In genomic region chr8:46489196-46489595, GRCm38 (mm10) we compare ENCODE assay signal across 18 mouse cellular contexts.
"Had no signal": no experiment of that assay in that cellular context is flagged by ENCODE, and none has a peak within 500 bp of the region (broad histone marks: within the 10 kb centered on the region; RNA-seq: fewer than 3 reads in every experiment).

No protein-coding gene starts in this region.

- H3K27ac ChIP-seq: limb, embryonic 10.5 days; liver, embryonic 15.5 days; lung, embryonic 15.5 days; macrophage; midbrain, embryonic 15.5 days; neural tube, embryonic 12.5 days had no signal

- H3K36me3 ChIP-seq: limb, embryonic 10.5 days; lung, embryonic 15.5 days; midbrain, embryonic 15.5 days; neural tube, embryonic 12.5 days had no signal

- H3K4me3 ChIP-seq: limb, embryonic 10.5 days; liver, embryonic 15.5 days; lung, embryonic 15.5 days; megakaryocyte, embryonic 14.5 days; midbrain, embryonic 15.5 days; neural tube, embryonic 12.5 days had no signal

- DNase-seq: kidney, adult 11 months; kidney, adult 9 months; kidney, postnatal 10 days; kidney, postnatal 4 days; lung, postnatal 14 days; retina, postnatal 1 day; right cerebral cortex, postnatal 4 days; spleen, adult 18-20 months; thymus, adult 18-20 months; thymus, postnatal 14 days had no signal

- H3K9ac ChIP-seq: liver, embryonic 15.5 days; lung, embryonic 15.5 days; midbrain, embryonic 15.5 days; neural tube, embryonic 12.5 days had no signal

- H3K9me3 ChIP-seq: limb, embryonic 10.5 days; liver, embryonic 15.5 days; lung, embryonic 15.5 days; megakaryocyte, embryonic 14.5 days; midbrain, embryonic 15.5 days; neural tube, embryonic 12.5 days had no signal

- ATAC-seq: midbrain, embryonic 15.5 days had no signal

- H3K27me3 ChIP-seq: liver, embryonic 15.5 days; lung, embryonic 15.5 days; megakaryocyte, embryonic 14.5 days; midbrain, embryonic 15.5 days; neural tube, embryonic 12.5 days had no signal

- H3K4me2 ChIP-seq: liver, embryonic 15.5 days; lung, embryonic 15.5 days; midbrain, embryonic 11.5 days; midbrain, embryonic 15.5 days; neural tube, embryonic 12.5 days had no signal
